Mouse (Mus musculus): Measurements from ENCODE around the gene Aco1.

Gene Aco1

DNA sequence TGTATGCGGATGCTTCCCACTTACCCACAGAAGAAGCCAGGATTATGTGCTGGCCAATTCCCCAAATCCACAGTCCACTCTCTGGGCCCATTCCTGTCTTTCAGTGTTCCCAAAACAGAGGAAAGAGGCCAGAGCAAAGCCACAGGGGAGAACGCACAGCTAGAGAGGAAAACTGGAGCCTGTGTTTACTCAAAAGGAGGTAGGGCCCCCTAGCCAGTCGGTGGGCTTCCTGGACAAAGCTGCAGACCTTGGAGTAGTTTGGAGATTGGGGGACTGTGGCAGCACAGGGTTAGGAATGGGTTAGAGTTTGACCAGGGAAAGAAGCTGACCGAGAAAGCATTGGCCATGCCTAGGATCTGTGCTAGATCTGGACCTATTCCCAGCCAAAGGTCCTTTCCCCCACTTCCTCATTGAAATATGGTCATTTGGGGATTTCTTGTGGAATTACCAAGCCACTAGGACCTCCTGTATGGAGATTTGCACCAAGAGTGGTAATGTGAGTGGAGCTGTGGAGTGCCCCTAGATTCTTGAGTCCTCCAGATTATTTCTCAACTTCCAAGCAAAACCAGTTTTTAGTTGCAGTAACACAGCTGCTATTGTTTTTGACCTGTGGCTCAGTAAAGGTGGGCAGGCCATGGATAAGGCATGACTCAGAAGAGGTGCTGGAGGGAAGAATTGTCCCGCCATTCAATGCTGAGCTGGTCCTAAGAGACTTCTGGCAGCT, 14.8 kb downstream of the Aco1 start:
- DNase-seq: no peak

DNA sequence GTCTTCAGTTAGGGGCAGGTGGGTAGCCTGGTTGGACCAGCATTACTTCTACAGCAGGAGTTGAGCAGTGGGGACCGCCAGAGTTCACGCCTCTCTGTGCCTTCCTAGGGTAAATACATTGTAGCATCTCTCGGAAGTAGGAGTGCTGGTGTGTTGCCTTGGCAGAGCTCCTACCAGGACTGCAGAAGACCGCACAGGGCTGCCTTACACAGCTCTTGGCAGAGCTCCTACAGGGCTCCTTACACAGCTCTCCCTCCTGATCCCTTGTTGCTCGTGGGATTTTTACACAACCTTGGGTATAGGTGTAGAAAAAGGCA, 15.3 kb downstream of the Aco1 start:
- no peak for DNase-seq

DNA sequence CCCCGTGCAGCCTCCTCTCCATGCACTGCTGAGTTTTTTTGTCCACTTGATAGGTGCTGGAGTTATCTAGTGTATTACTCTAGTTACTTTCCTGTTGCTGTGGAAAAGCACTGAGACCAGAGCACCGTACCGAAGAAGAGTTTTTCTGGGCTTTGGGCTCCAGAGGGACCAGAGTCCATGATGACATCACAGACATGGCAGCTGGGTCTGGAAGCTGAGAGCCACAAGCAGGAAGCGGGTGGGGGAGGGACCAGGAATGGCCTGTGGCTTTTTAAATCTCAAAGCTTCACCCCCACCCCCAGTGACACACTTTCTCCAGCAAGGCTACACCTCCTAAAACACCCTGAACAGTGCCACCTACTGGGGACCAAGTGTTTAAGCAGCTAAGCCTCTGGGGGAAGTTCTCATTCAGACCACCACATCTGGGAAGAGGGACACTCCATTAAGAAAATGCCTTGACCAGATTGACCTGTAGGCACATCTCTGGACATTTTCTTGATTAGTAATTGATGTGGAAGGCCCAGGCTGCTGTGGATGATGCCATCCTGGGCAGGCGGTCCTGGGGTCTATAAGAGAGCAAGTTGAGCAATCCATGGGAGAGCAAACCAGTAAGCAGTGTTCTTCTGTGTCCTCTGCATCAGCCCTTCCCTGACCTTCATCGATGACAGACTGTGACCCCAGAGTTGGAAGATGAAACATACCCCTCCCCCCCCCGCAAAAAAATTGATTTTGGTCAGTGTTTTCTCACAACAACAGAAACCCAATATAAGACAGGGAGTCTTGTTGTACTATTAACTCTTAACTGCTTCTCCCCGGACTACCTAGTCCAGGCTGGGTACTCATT, 17.9 kb downstream of the Aco1 start:
- DNase-seq: no peak

DNA sequence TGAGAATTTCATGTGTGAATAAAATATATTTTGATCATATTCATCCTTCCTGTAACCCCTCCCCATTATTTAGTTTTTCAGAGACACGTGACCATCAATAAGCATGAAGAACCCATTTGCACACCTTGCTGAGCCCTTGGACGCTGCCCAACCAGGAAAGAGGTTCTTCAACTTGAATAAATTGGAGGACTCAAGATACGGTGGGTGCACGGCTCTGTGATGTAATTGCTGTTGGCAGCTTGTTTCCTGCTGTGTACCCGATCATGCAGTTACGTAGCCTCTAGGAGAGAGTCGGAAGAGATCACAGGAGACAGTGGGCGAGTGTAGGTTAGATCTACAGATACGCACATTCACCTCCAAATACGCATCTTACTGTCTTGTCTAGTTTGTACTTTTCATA, 20.8 kb downstream of the Aco1 start:
- no peak for DNase-seq

DNA sequence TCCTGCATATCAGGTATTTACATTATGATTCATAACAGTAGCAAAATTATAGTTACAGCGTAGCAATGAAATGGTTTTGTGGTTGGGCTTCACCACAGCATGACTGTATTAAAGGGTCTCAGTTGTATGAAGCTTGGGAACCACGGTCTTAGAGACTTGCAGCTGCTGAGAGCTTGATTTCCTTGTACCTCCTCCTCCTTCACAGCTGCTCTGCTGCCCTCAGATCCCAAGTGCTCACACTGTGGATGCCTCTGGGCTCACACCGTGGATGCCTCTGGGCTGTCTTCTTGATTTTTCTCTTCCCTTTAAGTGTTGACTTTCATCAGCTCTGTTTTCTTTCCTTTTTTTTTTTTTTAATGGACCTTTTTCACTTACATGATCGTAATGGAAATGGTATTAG, 28.6 kb downstream of the Aco1 start:
- DNase-seq: no peak

DNA sequence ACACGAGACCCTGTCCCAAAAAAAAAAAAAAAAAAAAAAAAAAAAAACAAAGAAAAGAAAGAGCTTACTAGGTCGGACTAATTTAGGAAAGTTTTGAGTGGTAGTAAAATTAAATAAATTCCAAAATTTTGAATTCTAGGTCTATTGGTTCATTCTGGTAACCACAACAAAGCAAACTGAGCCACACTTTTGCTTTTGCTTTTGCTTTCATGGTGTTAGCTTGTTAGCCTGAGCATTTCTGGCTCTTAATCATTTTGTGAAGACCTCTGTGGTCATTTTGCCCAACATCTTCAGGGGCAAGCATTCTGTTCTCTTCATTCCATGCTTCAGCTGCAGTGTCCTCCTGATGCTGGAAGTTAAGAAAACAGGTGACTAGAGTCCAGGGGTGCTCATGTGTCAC, 29.5 kb downstream of the Aco1 start:
- no peak for DNase-seq

DNA sequence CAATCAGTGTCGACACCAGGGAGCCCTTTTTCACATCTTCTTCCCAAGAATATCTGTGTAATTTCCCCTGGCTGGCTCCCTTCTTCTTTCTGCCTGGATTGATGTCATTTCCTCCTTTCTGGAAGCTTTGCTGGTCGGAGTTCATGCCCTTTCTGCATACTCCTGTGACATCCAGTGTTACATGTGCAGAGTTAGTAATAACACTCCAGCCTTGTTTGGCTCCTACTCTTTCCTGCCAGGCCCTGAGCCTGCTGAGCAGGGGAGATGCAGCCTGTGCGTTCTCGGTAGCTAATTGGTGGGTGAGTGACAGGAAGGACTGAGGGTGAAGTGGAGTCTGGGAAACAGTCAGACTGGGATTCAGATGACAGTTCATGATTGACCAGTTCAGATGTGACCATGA, 31.4 kb downstream of the Aco1 start:
- DNase-seq: no peak

DNA sequence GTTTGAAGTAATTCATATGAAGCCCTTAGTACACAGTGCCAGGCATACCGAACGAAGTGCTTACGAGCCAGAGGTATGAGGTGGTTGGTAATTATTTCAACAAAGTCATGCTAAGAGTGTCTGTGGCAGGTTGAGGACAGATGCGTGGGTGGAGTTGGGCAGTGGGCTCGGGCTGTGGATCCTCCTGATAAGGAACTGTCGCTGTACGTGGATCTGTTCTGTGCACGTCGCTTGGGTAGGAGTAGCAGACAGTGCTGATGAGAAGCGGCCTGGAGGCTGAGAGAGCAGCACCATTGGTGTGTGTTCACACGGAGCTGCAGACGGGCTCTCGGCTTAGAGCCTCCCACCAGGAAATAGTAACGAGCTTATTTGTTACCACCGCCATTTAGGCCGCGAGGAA, 35.7 kb downstream of the Aco1 start:
- no peak for DNase-seq

DNA sequence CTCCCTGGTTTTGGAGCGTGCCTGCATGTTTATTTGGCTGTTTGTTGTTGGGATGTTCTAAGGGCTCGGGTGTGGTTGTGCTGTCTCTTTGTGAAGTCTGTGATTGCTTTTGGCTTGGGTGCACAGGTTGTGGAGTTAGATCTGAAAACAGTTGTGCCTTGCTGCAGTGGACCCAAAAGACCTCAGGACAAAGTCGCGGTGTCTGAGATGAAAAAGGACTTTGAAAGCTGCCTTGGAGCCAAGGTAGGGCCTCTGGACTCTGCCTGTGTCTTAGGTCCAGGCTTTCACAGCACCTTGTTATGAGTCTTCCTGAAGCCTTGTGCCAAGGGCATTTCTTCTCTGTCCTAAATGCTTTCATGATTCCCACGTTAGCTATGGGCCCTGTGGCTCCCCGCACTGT, 37.2 kb downstream of the Aco1 start:
- no peak for DNase-seq

DNA sequence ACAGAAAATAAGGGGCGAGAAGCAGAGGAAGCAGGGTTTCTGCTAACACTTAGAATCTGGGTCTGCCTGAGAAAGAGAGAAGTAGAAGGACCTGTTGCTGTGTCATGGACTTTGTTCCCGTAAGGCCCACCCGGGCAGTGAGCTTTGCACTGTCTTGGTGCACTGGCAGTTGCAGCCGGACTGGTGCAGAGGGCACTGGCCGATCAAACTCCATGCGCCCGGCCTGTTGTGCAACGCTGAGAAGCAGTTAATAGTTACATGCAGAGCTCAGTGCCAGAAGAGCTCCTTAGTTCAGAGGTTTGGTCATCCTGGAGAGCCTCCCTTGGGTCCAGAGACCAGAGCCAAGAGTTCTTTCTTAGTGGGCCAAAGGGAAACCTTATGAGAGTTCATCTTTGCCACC, 38.8 kb downstream of the Aco1 start:
- DNase-seq: no peak

DNA sequence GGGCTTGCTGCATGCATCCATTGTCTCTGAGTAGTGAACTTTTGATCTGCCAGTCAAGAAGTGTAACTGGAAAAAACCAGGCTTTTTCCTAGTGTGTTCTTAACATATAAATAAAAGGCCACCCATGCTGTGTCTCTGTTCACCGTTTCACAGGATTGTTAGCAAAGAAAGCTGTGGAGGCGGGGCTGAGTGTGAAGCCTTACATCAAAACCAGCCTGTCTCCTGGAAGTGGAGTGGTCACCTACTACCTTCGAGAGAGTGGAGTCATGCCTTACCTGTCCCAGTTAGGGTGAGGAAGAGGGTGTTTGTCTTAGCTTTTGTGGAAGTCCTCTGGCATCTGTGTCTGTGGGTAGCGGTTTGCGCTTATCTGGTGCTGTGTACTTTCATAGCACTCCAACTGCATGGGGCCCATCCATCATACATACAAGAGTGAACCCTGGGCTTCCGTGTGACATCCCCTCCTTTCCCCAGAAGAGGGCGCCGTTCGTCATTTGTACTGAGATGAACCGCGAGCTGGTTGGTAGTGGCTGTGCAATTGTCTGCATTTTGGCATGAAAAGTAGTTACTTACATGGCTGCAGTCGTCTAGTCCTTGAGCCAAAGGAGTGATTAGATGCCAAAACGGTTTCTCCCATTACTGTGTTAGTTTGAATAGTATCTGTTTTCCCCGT, 39.9 kb downstream of the Aco1 start:
- peak; percentile 77 for DNase-seq

DNA sequence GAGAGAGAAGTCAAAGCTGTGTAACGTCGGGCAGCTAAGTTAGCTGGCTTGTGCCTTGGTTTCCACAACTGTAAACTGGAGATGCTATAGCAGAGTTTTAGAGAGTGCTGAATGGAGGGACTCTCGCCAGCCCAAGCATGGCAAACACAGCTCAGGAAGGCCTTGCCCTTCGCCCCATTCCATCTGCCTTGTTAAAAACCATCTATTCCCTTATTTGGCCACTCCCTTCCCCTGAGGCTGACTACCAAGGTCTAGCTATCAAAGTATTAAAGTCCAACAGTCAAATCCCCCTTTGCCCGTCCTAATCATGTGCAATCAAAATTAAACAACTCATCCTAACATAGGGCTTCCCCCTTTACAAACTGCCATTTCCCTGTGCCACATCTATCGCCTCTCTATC, 40.9 kb downstream of the Aco1 start:
- DNase-seq: no peak

DNA sequence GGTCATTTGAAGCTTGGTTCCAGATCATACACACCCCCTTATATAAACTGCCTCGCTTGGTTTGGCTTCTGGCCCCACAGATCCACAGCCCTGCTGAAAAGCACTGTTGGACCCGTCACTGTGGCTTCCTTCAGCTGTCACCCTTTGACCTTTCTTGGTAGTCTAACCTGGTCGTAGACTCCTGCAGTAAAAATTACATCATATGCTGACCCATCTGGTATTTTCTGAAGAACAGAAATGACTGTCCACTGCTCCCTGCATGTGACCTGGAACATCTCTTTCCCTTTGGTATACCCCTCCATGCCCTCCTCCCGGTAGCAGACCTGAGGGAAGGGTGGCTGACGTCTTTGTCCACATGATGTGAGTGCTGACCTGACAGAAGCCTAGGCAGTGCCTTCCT, 41.6 kb downstream of the Aco1 start:
- DNase-seq: no peak

DNA sequence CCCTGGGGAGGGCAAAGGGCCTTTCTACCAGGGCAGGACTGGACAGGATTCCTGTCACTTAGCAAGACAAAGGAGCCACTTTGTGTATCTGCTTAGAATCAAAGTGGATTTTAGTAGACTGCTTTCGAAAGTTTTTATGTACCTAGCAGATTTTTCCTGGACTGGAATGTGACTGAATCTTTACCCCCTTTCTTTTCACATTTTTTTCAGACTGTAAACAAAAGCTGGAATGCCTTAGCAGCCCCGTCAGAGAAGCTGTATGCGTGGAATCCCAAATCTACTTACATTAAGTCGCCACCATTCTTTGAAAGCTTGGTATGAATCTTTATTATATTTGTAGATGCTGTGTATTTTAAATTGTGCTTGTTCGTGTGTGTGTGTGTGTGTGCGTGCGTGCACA, 45.1 kb downstream of the Aco1 start:
- no peak for DNase-seq

DNA sequence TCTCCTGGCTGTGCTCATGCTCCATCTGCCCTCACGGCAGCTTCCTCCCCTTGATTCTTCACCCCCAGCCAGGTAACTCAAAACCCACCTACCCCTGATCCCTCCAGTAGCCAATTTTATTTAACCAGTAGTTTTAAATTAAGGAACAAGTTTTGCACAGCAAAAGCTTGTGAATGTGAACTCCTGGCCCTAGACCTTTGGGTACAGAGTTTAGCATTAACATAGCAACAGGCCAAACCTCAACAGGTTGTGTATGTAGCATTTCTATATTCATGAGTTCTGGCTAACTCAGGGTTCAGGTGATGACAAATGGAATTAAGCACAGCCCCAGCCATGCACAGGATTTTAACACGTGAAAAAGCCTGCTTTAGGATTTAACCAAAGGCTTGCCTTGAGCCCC, 49.4 kb downstream of the Aco1 start:
- DNase-seq: no peak

DNA sequence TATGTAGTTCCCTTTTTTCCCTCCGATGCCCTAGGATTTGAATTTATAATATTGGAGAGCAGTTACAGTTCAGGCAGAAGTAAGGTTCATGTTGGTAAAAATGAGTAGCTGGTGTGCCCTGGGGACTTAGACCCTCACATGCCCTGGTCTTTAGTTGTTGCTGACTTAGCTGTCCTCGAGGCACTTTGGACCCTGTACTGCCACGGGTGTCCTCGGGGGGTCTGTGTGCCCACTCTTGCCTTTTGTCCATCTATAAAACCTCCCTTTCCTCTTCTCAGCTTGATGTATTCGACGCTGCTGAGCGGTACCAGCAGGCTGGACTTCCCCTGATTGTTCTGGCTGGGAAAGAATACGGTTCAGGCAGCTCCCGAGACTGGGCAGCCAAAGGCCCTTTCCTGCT, 50.6 kb downstream of the Aco1 start:
- no peak for DNase-seq

DNA sequence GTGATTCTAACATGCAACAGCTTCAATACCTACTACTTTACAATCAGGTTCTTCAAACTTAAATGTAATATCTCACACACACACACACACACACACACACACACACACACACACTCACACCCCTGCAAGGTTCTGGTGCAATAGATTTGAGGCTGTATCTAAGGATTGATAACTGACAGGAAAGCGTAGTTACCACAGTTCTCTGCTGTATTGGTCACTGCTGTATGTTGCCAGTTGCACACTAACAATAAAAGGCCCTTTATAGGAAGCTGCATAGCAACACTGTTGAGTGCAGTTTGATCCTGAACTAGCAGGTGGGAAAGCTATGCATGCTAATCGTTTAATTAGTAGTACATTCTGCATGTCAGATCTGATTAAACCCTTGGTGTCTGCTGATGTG, 52.5 kb downstream of the Aco1 start:
- DNase-seq: no peak

DNA sequence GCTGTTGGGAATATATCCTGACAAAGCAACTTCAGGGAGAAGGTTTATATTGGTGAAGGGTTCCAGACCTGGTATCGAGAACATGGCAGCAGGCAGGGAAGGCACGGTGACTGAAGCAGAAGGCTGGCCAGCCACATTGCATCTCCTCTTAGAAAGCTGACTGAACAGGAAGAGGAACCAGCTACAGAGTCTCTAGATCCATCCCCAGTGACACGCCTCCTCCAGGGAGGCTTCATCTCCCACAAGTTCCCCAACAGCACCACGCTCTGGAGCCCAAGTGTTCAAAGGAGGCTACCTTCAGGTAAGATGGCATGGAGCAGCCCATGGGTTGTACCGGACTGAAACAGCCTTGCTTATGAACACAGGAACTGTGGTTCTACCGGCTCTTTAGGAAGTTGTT, 59.3 kb downstream of the Aco1 start:
- no peak for DNase-seq

DNA sequence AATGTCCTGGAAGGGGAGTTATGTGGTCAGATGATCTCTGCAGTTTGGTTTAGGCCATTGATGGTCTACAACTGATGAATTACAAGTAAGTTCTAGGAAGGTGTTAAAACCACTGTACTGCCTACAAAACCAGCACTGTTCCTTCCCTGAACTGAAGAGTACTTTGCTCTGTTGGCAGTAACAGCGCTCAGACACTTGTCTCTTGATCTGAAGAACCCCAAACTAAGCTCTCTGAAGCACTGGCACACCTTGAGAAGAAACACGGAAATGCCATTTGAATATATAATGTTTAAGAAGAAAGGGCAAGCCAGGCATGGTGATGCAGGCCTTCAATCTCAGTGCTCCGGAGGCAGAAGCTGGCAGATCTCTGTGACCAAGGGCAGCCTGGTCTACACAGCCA, 61.5 kb downstream of the Aco1 start:
- DNase-seq: no peak

DNA sequence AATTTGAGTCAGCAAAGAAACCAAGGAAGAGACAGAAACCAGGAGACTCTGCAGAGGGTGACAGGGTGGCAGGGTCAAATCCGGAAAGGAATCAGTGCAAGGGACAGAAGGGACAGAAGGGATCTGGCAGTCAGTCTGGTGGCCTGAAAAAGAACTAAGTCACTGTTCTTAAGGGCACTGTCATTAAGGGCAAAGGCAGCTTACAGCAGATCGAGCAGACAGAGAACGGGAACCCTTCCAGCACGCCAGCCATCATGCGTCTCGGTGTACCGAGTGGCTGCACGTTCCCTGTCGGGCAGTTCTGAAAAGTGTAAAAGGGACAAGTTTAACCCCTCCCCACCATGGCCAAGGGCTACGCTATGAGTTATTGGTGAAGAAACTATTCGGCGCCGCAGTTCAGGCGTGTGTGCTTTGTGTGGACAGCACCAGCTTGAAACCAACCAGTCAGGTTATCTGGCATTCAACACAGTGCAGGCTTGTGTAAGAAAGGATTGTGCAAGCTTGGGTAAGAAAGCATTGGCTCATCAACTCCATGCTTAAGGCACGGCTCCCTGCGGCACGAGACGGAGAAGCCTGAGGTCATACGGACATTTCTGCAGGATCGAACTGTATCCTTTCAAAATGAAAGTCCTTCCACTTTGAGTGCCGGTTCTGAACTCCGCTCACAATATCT, 62.5 kb downstream of the Aco1 start:
- no peak for DNase-seq

DNA sequence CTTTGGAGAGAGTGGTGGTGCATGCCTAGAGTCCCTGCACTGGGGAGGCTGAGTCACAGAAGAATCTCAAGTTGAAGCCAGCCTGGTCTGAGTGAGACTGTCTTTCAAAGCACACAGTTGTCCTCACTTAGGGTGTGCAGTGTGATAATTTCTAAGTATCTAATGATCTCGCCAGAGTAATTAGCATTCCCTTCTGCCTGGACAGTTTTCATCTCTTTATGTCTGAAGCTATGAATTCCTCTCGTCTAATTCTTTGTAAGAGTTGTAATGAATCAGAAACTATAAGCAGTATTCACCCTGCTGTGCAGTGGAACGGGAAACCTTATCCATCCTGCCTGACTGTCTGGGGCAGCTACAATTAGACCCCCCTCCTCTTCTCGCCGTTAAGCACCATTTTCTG, 64.8 kb downstream of the Aco1 start:
- DNase-seq: no peak

DNA sequence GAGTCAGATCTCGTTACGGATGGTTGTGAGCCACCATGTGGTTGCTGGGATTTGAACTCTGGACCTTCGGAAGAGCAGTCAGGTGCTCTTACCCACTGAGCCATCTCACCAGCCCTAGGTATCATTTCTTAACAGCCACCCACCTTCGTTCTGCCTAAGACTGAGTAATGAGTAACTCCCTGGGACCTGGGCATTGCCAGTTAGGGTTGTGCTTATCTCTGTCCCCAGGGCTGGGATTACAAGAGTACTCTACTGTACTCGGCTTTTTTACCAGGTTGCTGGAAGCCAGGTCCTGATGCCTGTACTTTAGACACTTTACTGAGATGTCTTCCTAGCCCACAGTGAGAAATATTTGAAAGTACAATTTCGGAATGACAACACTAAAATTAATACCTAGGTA, 69.3 kb downstream of the Aco1 start:
- DNase-seq: no peak

DNA sequence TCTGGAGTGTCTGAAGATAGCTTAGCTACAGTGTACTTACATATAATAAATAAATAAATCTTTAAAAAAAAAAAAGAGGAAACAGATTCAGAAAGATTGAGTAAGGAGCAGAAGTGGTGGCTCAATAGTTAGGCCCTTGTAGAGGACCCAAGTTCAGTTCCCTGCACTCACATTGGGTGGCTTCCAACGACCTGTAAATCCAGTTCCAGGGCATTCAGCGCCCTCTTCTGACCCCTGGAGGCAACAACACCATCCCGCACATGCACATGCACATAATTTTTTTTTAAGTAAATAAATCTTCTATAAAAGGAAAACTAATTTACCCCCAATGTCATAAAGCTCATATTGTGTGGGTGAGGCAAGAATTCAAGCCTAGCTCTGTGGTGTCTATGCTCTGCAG, 75.0 kb downstream of the Aco1 start:
- DNase-seq: no peak

DNA sequence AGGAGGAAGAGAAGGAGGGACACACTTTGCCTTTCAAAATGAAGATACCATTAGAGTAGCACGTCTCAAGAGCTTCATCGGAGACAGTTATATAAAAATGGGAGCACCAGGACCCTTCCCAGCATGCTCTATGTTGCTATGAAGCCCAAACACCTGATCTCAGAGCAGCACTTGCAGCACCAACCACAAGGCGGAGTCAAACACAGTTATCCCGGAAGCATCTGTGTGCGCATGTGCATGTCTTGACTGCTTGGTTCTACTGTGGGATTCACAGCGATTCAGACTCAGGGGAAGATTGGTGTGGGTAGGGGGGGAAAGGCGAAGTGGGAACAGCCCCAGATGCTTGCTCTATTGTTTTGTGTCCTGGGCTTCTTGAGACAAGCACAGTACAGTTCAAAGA, 75.5 kb downstream of the Aco1 start:
- no peak for DNase-seq

Data from right cerebral cortex, postnatal 4 days (tissue).